Mouse (Mus musculus): ENCODE results near the gene Pacs1. TPM values are rescaled to one million over a fixed set of nuclear protein-coding genes. Genes with fewer than 3 reads are reported as not detected.
A peak's percentile ranks its signal among the peaks of the same experiment; 100 is the strongest.

Pacs1 gene
- polyA plus RNA-seq, 1 experiment, result 18.3 TPM

DNA sequence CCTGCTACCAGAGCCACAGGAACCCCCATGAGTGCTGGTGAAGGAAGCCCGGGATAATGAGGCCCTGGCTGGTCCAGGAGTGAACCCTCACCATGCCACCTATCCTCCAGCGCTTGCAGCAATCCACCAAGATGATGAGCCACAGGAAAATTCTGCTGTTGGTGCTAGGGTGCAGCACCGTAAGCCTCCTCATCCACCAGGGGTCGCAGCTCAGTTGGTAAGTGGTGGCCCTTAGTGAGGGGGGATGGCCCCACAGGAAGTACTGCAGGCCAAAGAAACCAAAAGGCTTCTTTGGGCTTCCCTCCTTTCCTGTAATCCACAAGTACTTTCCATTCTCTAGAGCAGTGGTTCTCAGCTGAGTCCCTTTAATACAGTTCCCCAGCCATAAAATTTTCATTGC, 29.5 kb upstream of the Pacs1 start:
- no peaks in the 10 kb centered on the region for H3K36me3 ChIP-seq (ENCODE audit: control insufficient read depth, insufficient read depth, low read length, poor library complexity, severe bottlenecking)
- no peak overlapping the region for H3K4me3 ChIP-seq (ENCODE audit: low read depth, low read length)
- no peaks in the 10 kb centered on the region for H3K27me3 ChIP-seq (ENCODE audit: control insufficient read depth, insufficient read depth, low read length, poor library complexity, severe bottlenecking)
- peaks cover 11% of the 10 kb centered on the region for H3K4me1 ChIP-seq (ENCODE audit: control insufficient read depth, insufficient read depth, low read length)
- H3K27ac ChIP-seq (ENCODE audit: insufficient read depth, low read length), result no peak overlapping the region
- no peak overlapping the region for H3K9ac ChIP-seq (ENCODE audit: low read depth, poor library complexity, severe bottlenecking)
- TF ChIP-seq POLR2A (IDR thresholded peaks at IDR 0.05; ENCODE audit: insufficient read depth, low read length) (no peak), CTCF (IDR thresholded peaks at IDR 0.05; ENCODE audit: low read depth, low read length) (peak; percentile 84), EP300 (IDR thresholded peaks at IDR 0.05; ENCODE audit: insufficient read depth, low read depth, low read length) (no peak)
- no peaks in the 10 kb centered on the region for H3K9me3 ChIP-seq (replicated peaks; ENCODE audit: control insufficient read depth, insufficient read depth, low read length, poor library complexity, severe bottlenecking)

DNA sequence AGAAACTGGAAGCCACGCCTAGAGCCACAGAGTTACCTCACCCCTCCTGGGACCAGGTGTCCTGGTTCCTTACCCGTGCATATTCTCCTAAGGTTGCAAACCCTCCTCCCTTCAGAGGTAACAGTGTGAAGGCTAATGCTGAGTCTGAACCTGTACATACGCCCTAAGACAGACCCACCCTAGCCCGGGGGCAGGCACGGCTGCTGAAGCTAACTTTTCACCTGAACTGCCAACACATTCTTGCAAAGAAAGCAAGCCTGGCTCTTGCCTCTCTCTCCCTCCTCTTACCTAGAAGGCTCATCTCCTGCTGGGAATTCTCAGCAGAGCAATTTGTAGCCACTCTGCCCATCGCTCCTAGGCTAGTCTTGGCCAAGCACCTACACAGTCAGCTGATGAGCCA, 27.7 kb upstream of the Pacs1 start:
- TF ChIP-seq EP300 (IDR thresholded peaks at IDR 0.05; ENCODE audit: insufficient read depth, low read depth, low read length) (peak; percentile 80), POLR2A (IDR thresholded peaks at IDR 0.05; ENCODE audit: insufficient read depth, low read length) (no peak)
- Histone ChIP-seq H3K27ac (ENCODE audit: insufficient read depth, low read length) (peak overlapping the region; percentile 84), H3K4me1 (ENCODE audit: control insufficient read depth, insufficient read depth, low read length) (peaks cover 7% of the 10 kb centered on the region), H3K9me3 (replicated peaks; ENCODE audit: control insufficient read depth, insufficient read depth, low read length, poor library complexity, severe bottlenecking) (no peaks in the 10 kb centered on the region), H3K27me3 (ENCODE audit: control insufficient read depth, insufficient read depth, low read length, poor library complexity, severe bottlenecking) (no peaks in the 10 kb centered on the region), H3K36me3 (ENCODE audit: control insufficient read depth, insufficient read depth, low read length, poor library complexity, severe bottlenecking) (no peaks in the 10 kb centered on the region), H3K9ac (ENCODE audit: low read depth, poor library complexity, severe bottlenecking) (no peak overlapping the region), H3K4me3 (ENCODE audit: low read depth, low read length) (no peak overlapping the region)

- Histone ChIP-seq H3K4me1 (ENCODE audit: control insufficient read depth, insufficient read depth, low read length) (peaks cover 9% of the 10 kb centered on the region), H3K4me3 (ENCODE audit: low read depth, low read length) (peak within 1 kb of the TSS; percentile 78), H3K27ac (ENCODE audit: insufficient read depth, low read length) (no peak within 1 kb of the TSS), H3K27me3 (ENCODE audit: control insufficient read depth, insufficient read depth, low read length, poor library complexity, severe bottlenecking) (no peaks in the 10 kb centered on the region), H3K36me3 (ENCODE audit: control insufficient read depth, insufficient read depth, low read length, poor library complexity, severe bottlenecking) (peaks cover 5% of the 10 kb centered on the region), H3K9ac (ENCODE audit: low read depth, poor library complexity, severe bottlenecking) (peak within 1 kb of the TSS; percentile 23), H3K9me3 (replicated peaks; ENCODE audit: control insufficient read depth, insufficient read depth, low read length, poor library complexity, severe bottlenecking) (no peaks in the 10 kb centered on the region)
- TF ChIP-seq CTCF (IDR thresholded peaks at IDR 0.05; ENCODE audit: low read depth, low read length) (no peak), EP300 (IDR thresholded peaks at IDR 0.05; ENCODE audit: insufficient read depth, low read depth, low read length) (no peak), POLR2A (IDR thresholded peaks at IDR 0.05; ENCODE audit: insufficient read depth, low read length) (peak; percentile 38)
These were observed 25.2 kb upstream of the Pacs1 start, which contains the start of gene Gal3st3 for GRCm38 (mm10) chr19:5297903-5298800. Gal3st3 (plus strand) TSS chr19:5298331.

DNA sequence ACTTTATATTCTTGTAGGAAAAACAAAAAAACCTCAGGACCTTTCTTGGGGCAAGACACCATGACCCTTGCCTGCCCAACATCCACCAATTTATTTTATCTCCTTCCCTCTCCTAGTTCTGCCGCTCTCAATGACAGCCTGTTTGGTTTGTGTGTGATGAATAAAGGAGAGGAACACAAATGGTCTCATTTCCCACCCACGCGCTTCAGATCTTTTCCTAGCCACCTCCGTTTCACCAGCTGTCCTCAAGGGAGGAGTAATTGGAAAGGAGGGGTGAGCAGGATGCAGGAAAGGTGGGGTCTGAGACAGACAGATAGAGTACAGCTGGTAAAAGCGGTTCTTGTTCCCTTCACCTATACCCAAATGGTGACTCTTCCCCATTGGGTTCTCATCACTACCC, 23.7 kb upstream of the Pacs1 start:
- peaks cover 9% of the 10 kb centered on the region for H3K4me1 ChIP-seq (ENCODE audit: control insufficient read depth, insufficient read depth, low read length)
- H3K9me3 ChIP-seq (replicated peaks; ENCODE audit: control insufficient read depth, insufficient read depth, low read length, poor library complexity, severe bottlenecking), result no peaks in the 10 kb centered on the region
- no peaks in the 10 kb centered on the region for H3K27me3 ChIP-seq (ENCODE audit: control insufficient read depth, insufficient read depth, low read length, poor library complexity, severe bottlenecking)
- no peak overlapping the region for H3K4me3 ChIP-seq (ENCODE audit: low read depth, low read length)
- TF ChIP-seq POLR2A (IDR thresholded peaks at IDR 0.05; ENCODE audit: insufficient read depth, low read length), result no peak
- TF ChIP-seq EP300 (IDR thresholded peaks at IDR 0.05; ENCODE audit: insufficient read depth, low read depth, low read length), result no peak
- no peak for TF ChIP-seq CTCF (IDR thresholded peaks at IDR 0.05; ENCODE audit: low read depth, low read length)
- H3K36me3 ChIP-seq (ENCODE audit: control insufficient read depth, insufficient read depth, low read length, poor library complexity, severe bottlenecking), result peaks cover 17% of the 10 kb centered on the region
- H3K9ac ChIP-seq (ENCODE audit: low read depth, poor library complexity, severe bottlenecking), result peak overlapping the region; percentile 76; the same call in 1 of the 2 replicates
- H3K27ac ChIP-seq (ENCODE audit: insufficient read depth, low read length), result no peak overlapping the region

- H3K4me1 ChIP-seq (ENCODE audit: control insufficient read depth, insufficient read depth, low read length), result peaks cover 6% of the 10 kb centered on the region
- H3K9ac ChIP-seq (ENCODE audit: low read depth, poor library complexity, severe bottlenecking), result peak overlapping the region; percentile 76
- TF ChIP-seq EP300 (IDR thresholded peaks at IDR 0.05; ENCODE audit: insufficient read depth, low read depth, low read length), result no peak
- no peak for TF ChIP-seq CTCF (IDR thresholded peaks at IDR 0.05; ENCODE audit: low read depth, low read length)
- no peak for TF ChIP-seq POLR2A (IDR thresholded peaks at IDR 0.05; ENCODE audit: insufficient read depth, low read length)
These were observed 22.8 kb upstream of the Pacs1 start for GRCm38 (mm10) chr19:5295736-5296075.

More at GRCm38 (mm10) chr19:5295736-5296075, 22.8 kb upstream of the Pacs1 start:
- peak overlapping the region; percentile 68 for H3K27ac ChIP-seq (ENCODE audit: insufficient read depth, low read length)
- peak overlapping the region; percentile 83 for H3K4me3 ChIP-seq (ENCODE audit: low read depth, low read length)
- no peaks in the 10 kb centered on the region for H3K27me3 ChIP-seq (ENCODE audit: control insufficient read depth, insufficient read depth, low read length, poor library complexity, severe bottlenecking)
- H3K36me3 ChIP-seq (ENCODE audit: control insufficient read depth, insufficient read depth, low read length, poor library complexity, severe bottlenecking), result peaks cover 22% of the 10 kb centered on the region
- no peaks in the 10 kb centered on the region for H3K9me3 ChIP-seq (replicated peaks; ENCODE audit: control insufficient read depth, insufficient read depth, low read length, poor library complexity, severe bottlenecking)

All from ES-Bruce4 (cell line).